Mouse (Mus musculus): ENCODE results near the gene Lpar2.
A peak's percentile ranks its signal among the peaks of the same experiment; 100 is the strongest.

The Lpar2 gene

GRCm38 (mm10) chr8:69870003-69870765, 48.0 kb downstream of the Lpar2 start:
- no peak for DNase-seq

DNA sequence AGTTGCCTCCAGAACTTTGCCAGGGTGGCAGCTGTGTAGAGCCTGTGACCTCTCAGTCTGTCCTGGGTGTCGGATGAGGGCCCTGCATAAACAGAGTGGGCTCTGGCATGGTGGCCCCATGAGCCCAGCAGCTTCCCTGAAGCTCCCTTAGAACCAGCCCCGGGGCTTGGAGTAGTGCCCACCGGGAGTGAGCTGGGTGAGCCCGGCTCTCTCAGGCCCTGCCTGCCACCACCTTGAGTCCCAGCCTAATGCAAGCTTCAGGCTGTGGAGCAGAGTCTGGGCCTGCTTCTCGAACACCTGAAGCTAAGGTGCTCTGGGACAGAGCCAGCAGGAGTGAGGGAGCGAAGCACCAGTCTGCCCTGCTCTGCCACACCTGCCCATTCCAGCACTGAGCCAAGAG, 48.7 kb downstream of the Lpar2 start:
- no peak for DNase-seq

- DNase-seq: peak in 1 of 2 experiments; percentile 69
Measured at GRCm38 (mm10) chr8:69874155-69874554, 51.9 kb downstream of the Lpar2 start.

GRCm38 (mm10) chr8:69874654-69875053, 52.4 kb downstream of the Lpar2 start:
- DNase-seq: no peak

- no peak for DNase-seq
Measured at GRCm38 (mm10) chr8:69876097-69876496, 53.9 kb downstream of the Lpar2 start.

DNA sequence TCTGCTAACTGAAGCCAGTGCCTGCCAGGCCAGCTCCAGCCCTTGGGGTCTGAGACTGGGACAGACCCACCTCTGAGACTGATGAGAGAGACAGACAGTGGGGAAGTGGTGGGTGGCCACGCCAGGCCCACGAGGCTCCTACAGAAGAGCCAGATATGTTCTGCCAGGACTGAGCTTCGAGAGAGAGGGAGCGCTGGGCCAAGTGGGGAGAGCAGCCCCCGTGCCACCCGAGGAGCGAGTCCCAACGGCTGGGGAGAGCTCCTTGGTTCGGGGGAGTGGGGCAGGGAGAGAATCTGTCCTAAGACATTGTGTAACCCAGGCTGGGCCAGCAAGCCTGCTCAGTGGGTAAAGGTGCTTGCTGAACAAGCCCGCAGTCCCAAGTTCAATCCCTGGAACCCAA, 54.7 kb downstream of the Lpar2 start:
- DNase-seq: no peak

DNA sequence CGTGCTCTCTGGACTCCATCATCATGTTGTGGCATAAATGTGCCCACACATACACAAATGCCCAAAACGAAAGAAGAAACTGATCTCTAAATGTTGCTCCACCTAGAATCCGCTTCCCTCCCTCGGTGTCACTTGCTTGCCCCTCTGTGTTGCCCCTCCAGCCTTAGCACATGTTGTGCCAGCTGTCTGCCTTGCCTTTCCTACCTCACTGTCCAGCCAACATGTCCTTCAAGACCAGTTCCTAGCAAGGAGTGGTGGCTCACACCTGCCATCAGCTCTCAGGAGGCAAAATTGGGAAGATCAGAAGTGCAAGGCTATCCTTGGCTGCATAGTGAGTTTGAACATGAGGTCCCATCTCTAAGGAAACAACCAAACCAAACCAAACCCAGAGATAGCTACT, 55.2 kb downstream of the Lpar2 start:
- no peak for DNase-seq

GRCm38 (mm10) chr8:69877992-69878391, 55.8 kb downstream of the Lpar2 start:
- no peak for DNase-seq

DNA sequence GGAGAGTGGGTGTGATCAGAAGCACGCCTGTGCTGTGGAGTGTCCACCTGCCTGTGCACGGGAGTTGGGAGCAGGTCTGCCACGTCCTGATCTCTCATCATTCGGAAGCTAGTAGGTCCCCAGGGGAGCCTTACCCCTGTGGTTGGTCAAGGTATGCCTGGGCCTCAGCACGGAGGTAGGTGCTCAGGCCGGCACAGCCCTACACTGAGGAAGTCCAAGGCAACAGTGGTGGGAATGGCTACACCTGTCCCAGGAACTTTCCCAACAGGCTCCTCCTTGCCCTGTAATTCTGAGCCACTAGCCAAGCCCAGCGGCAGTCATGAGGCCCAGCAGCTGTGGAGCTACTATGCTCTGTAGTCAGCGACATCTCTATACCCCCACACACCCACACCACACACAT, 57.4 kb downstream of the Lpar2 start:
- DNase-seq: no peak
